Mouse (Mus musculus) testis, adult 2 months (tissue): ENCODE results near the gene Hs3st6.

Experiments
- CTCF ChIP-seq: fragments of 200-500 bp; IDR thresholded peaks from 2 replicates; pipeline ENCODE4 v1.5.1; 2012; ENCODE audit warnings: low read depth, mild to moderate bottlenecking, inconsistent platforms, low read length, moderate library complexity; ENCODE audit not compliant: control insufficient read depth, insufficient read depth, insufficient replicate concordance
- POLR2A ChIP-seq: fragments of 200-500 bp; IDR thresholded peaks from 2 replicates; pipeline ENCODE4 v1.6.1; 2012; ENCODE audit warnings: low read depth, mild to moderate bottlenecking, inconsistent platforms, low read length, moderate library complexity; ENCODE audit not compliant: control insufficient read depth

GRCm38 (mm10) chr17:24737135-24737810 is 15.5 kb upstream of the Hs3st6 start:
- no peak for TF ChIP-seq POLR2A
- TF ChIP-seq CTCF, result no peak
